Mouse (Mus musculus) liver, adult 2 months (tissue): Measurements from ENCODE around the gene Arhgap28. TPM values are rescaled to one million over a fixed set of nuclear protein-coding genes. Genes with fewer than 3 reads are reported as not detected.

Experiments
- DNase-seq: peaks from one replicate; pipeline ENCODE4 v3.0.0-alpha.2; 2011; ENCODE audit warnings: low read depth, low spot score; ENCODE audit errors: extremely low read depth
- H3K27ac ChIP-seq: fragments of 200-500 bp; replicated peaks from 2 replicates; pipeline ENCODE4 v1.5.1; 2012; ENCODE audit warnings: low read depth, mild to moderate bottlenecking, control low read depth, inconsistent platforms, low read length; ENCODE audit not compliant: insufficient read depth
- H3K27me3 ChIP-seq: fragments of 200-500 bp; 2 replicates; pipeline ENCODE4 v1.6.1; 2012; ENCODE audit warnings: mild to moderate bottlenecking, moderate library complexity, low read length, inconsistent platforms; ENCODE audit not compliant: control insufficient read depth, insufficient read depth
- H3K36me3 ChIP-seq: fragments of 200-500 bp; 2 replicates; pipeline ENCODE4 v1.6.1; 2012; ENCODE audit warnings: low read length, inconsistent platforms; ENCODE audit not compliant: control insufficient read depth, insufficient read depth
- H3K4me1 ChIP-seq: fragments of 200-500 bp; 2 replicates; pipeline ENCODE4 v1.6.1; 2011; ENCODE audit warnings: low read length; ENCODE audit not compliant: control insufficient read depth, insufficient read depth
- H3K4me3 ChIP-seq: fragments of 200-500 bp; 2 replicates; pipeline ENCODE4 v1.5.1; 2011; ENCODE audit warnings: low read depth, mild to moderate bottlenecking, control low read depth, low read length, moderate library complexity; ENCODE audit not compliant: insufficient read depth
- H3K79me2 ChIP-seq: fragments of 200-500 bp; 2 replicates; pipeline ENCODE4 v1.6.1; 2012; ENCODE audit warnings: inconsistent platforms, mild to moderate bottlenecking, low read length, moderate library complexity; ENCODE audit not compliant: control insufficient read depth, insufficient read depth
- H3K9ac ChIP-seq: fragments of 200-500 bp; 2 replicates; pipeline ENCODE4 v1.6.1; 2012; ENCODE audit warnings: low read depth, mild to moderate bottlenecking, control low read depth, inconsistent platforms, low read length
- CTCF ChIP-seq: fragments of 200-500 bp; IDR thresholded peaks from 2 replicates; pipeline ENCODE4 v1.5.1; 2011; ENCODE audit warnings: low read depth, low read length, control low read depth
- POLR2A ChIP-seq: fragments of 200-500 bp; IDR thresholded peaks from 2 replicates; pipeline ENCODE4 v1.6.1; 2011; ENCODE audit warnings: low read length, control low read depth; ENCODE audit not compliant: insufficient read depth; ENCODE audit errors: extremely low read depth
- WGBS: fragments of 180-500 bp; shearing (Covaris S2); methylation state at CpG from one replicate; pipeline ENCODE4 v1.1.7; 2018; 5-methylcytosine and 5-hydroxymethylcytosine counted together
- polyA plus RNA-seq: library from polyadenylated mRNA; depleted of rRNA; stranded (reverse); fragments of >200 nt; gene quantifications from 2 replicates; pipeline ENCODE4 v1.2.3, GENCODE M21; 2012
- total RNA-seq: library from RNA; depleted of rRNA; stranded (reverse); fragments of >200 nt; gene quantifications from 2 replicates; pipeline ENCODE4 v1.2.3, GENCODE M21; 2014

Arhgap28 gene
- total and polyA plus RNA-seq, 2 experiments = 0.11 to 0.37 TPM

DNA sequence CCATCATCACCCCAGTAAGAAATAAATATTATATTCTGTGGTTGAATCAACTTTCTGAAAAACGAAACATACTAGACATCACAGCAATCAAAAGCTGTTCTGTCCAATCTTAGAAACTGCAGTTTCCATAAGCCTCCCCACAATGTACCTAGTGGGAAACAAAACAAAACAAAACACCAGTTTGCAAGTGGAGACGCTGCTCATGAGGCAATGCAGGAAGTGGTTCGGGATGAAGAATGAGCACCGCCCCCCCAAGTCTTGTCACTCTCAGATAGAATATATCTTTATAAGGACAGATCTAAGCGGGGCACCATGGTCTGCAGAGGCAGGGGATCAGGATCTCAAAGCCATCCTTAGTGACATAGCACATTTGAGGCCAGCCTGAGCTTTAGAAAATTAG is 117.6 kb downstream of the Arhgap28 start:
- Histone ChIP-seq H3K4me3 (no peak overlapping the region), H3K79me2 (no peaks in the 10 kb centered on the region), H3K27ac (no peak overlapping the region), H3K4me1 (no peaks in the 10 kb centered on the region), H3K9ac (no peak overlapping the region), H3K27me3 (no peaks in the 10 kb centered on the region), H3K36me3 (no peaks in the 10 kb centered on the region)
- DNase-seq = no peak
- 72% methylated on average over 5 of the region's 5 CpGs for WGBS
- TF ChIP-seq CTCF = no peak
- TF ChIP-seq POLR2A = no peak

DNA sequence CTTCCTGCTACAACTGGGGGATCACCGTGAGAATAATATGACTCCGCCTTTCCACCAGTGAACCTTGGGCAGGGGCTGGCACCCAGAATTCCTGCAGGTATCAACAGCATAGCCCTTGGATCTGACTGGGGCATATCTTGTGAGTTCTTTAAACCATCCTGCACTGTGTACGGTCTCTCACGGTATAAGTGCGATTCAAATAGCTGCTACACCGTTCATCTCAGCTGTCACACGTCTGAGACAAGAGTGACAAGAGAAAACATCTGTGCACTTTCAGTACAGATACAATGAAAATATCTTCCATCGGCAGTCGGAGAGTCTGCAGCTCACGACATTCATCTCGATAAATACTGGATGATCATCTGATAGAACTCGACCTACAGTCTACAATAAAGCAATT is 126.3 kb downstream of the Arhgap28 start:
- 87% methylated on average over 12 of the region's 12 CpGs for WGBS
- Histone ChIP-seq H3K9ac (no peak overlapping the region), H3K36me3 (no peaks in the 10 kb centered on the region), H3K4me1 (no peaks in the 10 kb centered on the region), H3K27me3 (no peaks in the 10 kb centered on the region), H3K79me2 (no peaks in the 10 kb centered on the region), H3K27ac (no peak overlapping the region), H3K4me3 (no peak overlapping the region)
- TF ChIP-seq POLR2A (no peak), CTCF (no peak)
- DNase-seq = no peak

DNA sequence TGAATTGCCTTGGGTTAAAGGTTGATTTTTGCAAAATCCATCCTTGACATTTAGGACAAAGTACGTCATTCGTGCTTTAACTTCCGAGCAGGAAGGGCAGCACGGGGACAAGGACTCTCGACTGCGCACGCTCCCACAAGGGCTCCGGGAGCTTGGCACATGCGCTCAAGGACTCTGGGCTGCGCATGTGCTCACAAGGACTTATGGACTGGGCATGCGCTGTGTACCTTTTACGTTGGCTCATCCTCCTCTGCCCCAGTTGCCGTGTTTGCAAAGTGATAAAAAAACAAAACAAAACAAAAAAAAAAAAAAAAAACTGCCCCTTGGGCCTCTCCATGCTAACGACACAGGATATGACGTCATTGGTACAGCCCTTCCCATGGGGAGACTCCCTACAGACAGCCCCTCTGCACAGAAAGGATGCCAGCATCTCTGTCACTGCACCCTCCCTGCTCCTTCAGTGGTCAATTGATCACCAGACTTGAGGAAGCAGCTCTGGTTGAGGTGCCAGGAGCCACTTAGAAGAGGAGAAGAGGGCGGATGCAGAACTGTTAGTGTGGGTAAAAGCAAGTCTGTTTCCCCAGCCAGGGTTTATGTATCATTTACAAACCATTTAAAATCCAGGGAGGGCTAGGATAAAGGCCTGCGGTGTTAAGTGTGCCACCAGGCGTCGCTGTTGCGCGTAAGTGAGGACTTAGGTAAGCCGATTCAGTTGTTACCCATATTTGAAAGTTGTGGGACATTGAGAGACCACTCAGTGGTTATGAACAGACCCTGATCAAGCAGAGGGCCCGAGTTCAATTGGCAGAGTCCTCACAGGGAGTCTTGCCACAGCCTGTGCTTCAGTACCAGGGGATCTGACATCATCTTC is 134.0 kb downstream of the Arhgap28 start:
- H3K36me3 ChIP-seq = no peaks in the 10 kb centered on the region
- WGBS = 65% methylated on average over 23 of the region's 23 CpGs
- H3K4me1 ChIP-seq = no peaks in the 10 kb centered on the region
- no peaks in the 10 kb centered on the region for H3K79me2 ChIP-seq
- no peak overlapping the region for H3K27ac ChIP-seq
- no peak for TF ChIP-seq POLR2A
- TF ChIP-seq CTCF = peak; percentile 78
- no peak overlapping the region for H3K4me3 ChIP-seq
- no peaks in the 10 kb centered on the region; the same call in 1 of the 2 replicates for H3K27me3 ChIP-seq
- peak; percentile 12 for DNase-seq
- H3K9ac ChIP-seq = no peak overlapping the region

DNA sequence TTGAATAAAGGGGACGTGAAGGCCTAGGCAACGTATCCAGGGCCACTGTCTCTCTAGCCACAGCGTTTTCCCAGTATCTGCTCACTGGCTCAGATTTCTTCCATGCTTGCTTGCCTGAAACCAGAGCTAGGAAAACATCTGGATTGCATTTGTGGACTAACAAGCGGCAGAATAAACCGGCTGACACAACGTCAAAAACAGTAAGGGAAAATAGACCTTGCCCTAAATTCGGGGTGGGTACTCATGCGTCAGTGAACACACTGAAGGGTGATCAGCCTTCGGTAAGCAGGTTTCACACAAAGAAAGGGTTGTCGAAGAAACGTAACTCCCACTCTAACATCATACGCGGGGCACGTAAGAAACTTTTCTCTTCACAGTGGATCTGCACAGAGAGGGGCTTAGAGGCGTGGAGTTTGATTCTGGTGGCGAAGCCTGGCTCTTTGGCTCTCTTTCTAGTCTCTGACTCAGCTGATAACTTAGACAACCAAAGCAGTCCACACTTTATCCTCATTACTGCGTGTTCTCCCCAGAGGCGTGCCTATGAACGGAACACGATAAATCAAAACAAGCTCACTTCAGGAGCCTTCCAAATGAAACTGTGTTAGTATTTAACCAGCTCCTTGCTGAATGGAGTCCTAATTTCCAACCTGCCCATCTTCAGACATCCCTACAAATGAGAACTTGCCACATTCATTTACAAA is 137.2 kb downstream of the Arhgap28 start:
- no peaks in the 10 kb centered on the region for H3K4me1 ChIP-seq
- H3K36me3 ChIP-seq = no peaks in the 10 kb centered on the region
- H3K9ac ChIP-seq = no peak overlapping the region
- WGBS = 91% methylated on average over 20 of the region's 20 CpGs
- DNase-seq = no peak
- TF ChIP-seq POLR2A (no peak), CTCF (no peak)
- no peak overlapping the region for H3K4me3 ChIP-seq
- no peak overlapping the region for H3K27ac ChIP-seq
- no peaks in the 10 kb centered on the region for H3K79me2 ChIP-seq
- no peaks in the 10 kb centered on the region; the same call in 1 of the 2 replicates for H3K27me3 ChIP-seq

DNA sequence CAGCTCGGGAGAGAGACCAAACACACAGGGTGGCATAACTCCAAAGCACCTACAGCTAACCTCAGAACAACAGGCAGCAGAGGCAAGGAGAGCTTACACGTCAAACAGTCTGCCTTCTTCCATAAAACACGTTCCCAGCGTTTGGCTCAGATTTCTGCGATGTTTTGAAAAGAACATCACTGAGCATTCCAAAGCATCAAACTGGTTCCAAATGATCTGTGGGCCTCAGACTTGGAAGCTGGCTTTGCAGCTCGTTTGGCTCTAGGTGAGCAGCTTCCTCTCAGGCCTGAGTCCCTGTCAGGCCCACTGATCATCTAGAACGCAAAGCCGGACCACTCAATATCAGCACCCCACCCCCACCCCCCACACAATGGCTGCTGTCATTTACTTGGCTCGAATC is 137.9 kb downstream of the Arhgap28 start:
- H3K79me2 ChIP-seq = no peaks in the 10 kb centered on the region
- no peaks in the 10 kb centered on the region for H3K36me3 ChIP-seq
- H3K9ac ChIP-seq = no peak overlapping the region
- H3K27me3 ChIP-seq = no peaks in the 10 kb centered on the region; the same call in 1 of the 2 replicates
- no peak overlapping the region for H3K4me3 ChIP-seq
- no peak for TF ChIP-seq POLR2A
- no peak for TF ChIP-seq CTCF
- H3K4me1 ChIP-seq = no peaks in the 10 kb centered on the region
- DNase-seq = no peak
- WGBS = 83% methylated on average over 9 of the region's 9 CpGs
- no peak overlapping the region for H3K27ac ChIP-seq

DNA sequence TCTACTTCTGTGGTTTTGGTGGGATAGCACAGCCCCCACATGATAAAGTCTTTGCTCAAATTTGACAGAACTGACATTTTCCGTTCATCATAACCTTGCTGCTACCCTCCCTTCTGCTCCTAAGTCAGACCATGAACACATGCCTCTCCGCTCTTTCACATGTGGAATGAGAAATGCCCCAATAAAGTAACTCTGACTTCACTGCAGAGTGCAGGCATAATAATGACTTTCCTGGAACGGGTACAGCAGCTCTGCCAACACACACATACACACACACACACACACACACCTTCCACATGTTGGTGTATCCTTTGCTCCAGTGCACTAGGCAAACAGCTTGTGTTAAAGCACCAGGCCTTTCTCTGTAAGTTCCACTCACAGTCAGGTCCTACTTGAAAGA is 139.0 kb downstream of the Arhgap28 start:
- no peak for DNase-seq
- Histone ChIP-seq H3K4me3 (no peak overlapping the region), H3K27ac (no peak overlapping the region), H3K9ac (no peak overlapping the region), H3K27me3 (no peaks in the 10 kb centered on the region; the same call in 1 of the 2 replicates), H3K36me3 (no peaks in the 10 kb centered on the region), H3K4me1 (no peaks in the 10 kb centered on the region), H3K79me2 (no peaks in the 10 kb centered on the region)
- WGBS = 74% methylated on average over 3 of the region's 3 CpGs
- TF ChIP-seq CTCF (no peak), POLR2A (no peak)
